Comparison of ENCODE assay signal across 8 mouse cellular contexts in genomic region chr1:100231980-100232608, GRCm38 (mm10).
DNase-seq lines count a peak whose midpoint lies in the region; ATAC-seq and TF ChIP-seq lines count a peak whose summit lies in the region.

No protein-coding gene starts in this region.

- no peak overlapping the region for H3K4me2 ChIP-seq in heart, postnatal 0 days (ENCODE audit: low read depth, low read length)
- H3K4me2 ChIP-seq in heart, embryonic 12.5 days = no peak overlapping the region
- no peak overlapping the region for H3K4me2 ChIP-seq in hindbrain, embryonic 12.5 days (replicated peaks)
- H3K4me2 ChIP-seq in neural tube, embryonic 11.5 days (ENCODE audit: low read depth) = no peak overlapping the region

- no peaks in the 10 kb centered on the region for H3K9me3 ChIP-seq in heart, postnatal 0 days (replicated peaks; ENCODE audit: control insufficient read depth, low read length)
- no peaks in the 10 kb centered on the region for H3K9me3 ChIP-seq in heart, embryonic 12.5 days (replicated peaks)
- H3K9me3 ChIP-seq in hindbrain, embryonic 12.5 days (replicated peaks) = no peaks in the 10 kb centered on the region
- no peaks in the 10 kb centered on the region for H3K9me3 ChIP-seq in neural tube, embryonic 11.5 days (ENCODE audit: control insufficient read depth, low read length)

- H3K9ac ChIP-seq in heart, postnatal 0 days (replicated peaks; ENCODE audit: low read depth, low read length) = no peak overlapping the region
- no peak overlapping the region for H3K9ac ChIP-seq in heart, embryonic 12.5 days
- H3K9ac ChIP-seq in hindbrain, embryonic 12.5 days = no peak overlapping the region
- H3K9ac ChIP-seq in neural tube, embryonic 11.5 days (ENCODE audit: low read length) = no peak overlapping the region

- TF ChIP-seq CTCF in heart, postnatal 0 days (IDR thresholded peaks at IDR 0.05; ENCODE audit: low read depth) = peak; percentile 38

- no peak for TF ChIP-seq EP300 in heart, postnatal 0 days (IDR thresholded peaks at IDR 0.05; ENCODE audit: low read depth)

- H3K27ac ChIP-seq in heart, postnatal 0 days (ENCODE audit: low read depth) = no peak overlapping the region
- no peak overlapping the region for H3K27ac ChIP-seq in heart, embryonic 12.5 days (ENCODE audit: poor library complexity, severe bottlenecking)
- H3K27ac ChIP-seq in hindbrain, embryonic 12.5 days = no peak overlapping the region
- no peak overlapping the region for H3K27ac ChIP-seq in neural tube, embryonic 11.5 days (ENCODE audit: low read depth, low read length)

- peak; percentile 58 for ATAC-seq in heart, postnatal 0 days (ENCODE audit: insufficient read depth, low read depth)
- no peak for ATAC-seq in heart, embryonic 12.5 days (ENCODE audit: insufficient number of reproducible peaks, low FRiP score)
- peak; percentile 90 for ATAC-seq in hindbrain, embryonic 12.5 days (ENCODE audit: low FRiP score)
- ATAC-seq in neural tube, embryonic 11.5 days (ENCODE audit: insufficient read depth, low FRiP score, low TSS enrichment) = peak; percentile 82
- no peak for ATAC-seq in CD4-positive, CD25-positive, alpha-beta regulatory T cell, adult 4 months

- H3K4me1 ChIP-seq in heart, postnatal 0 days (ENCODE audit: control insufficient read depth, insufficient read depth) = no peaks in the 10 kb centered on the region
- H3K4me1 ChIP-seq in heart, embryonic 12.5 days (replicated peaks) = no peaks in the 10 kb centered on the region
- no peaks in the 10 kb centered on the region for H3K4me1 ChIP-seq in hindbrain, embryonic 12.5 days
- no peaks in the 10 kb centered on the region for H3K4me1 ChIP-seq in neural tube, embryonic 11.5 days (ENCODE audit: control insufficient read depth, insufficient read depth, low read length)

- 5% methylated on average over 5 of the region's 6 CpGs for WGBS in heart, postnatal 0 days
- WGBS in heart, embryonic 12.5 days = 9% methylated on average over 6 of the region's 6 CpGs
- 11% methylated on average over 6 of the region's 6 CpGs for WGBS in hindbrain, embryonic 12.5 days
- 14% methylated on average over 5 of the region's 6 CpGs for WGBS in neural tube, embryonic 11.5 days

- H3K36me3 ChIP-seq in heart, postnatal 0 days (replicated peaks; ENCODE audit: control insufficient read depth, insufficient read depth, low read length) = no peaks in the 10 kb centered on the region
- no peaks in the 10 kb centered on the region for H3K36me3 ChIP-seq in heart, embryonic 12.5 days
- H3K36me3 ChIP-seq in hindbrain, embryonic 12.5 days = no peaks in the 10 kb centered on the region
- no peaks in the 10 kb centered on the region for H3K36me3 ChIP-seq in neural tube, embryonic 11.5 days (ENCODE audit: control insufficient read depth, insufficient read depth, low read length)

- DNase-seq in heart, postnatal 0 days (ENCODE audit: low spot score) = no peak
- peak; percentile 43 for DNase-seq in embryo, embryonic 10 days (ENCODE audit: low spot score)
- peak; percentile 39 to 40 for DNase-seq in layer of hippocampus, postnatal 10 days (ENCODE audit: low spot score in 2 of 2)
- peak; percentile 31 for DNase-seq in neural tube, embryonic 11.5 days (ENCODE audit: low spot score)
- DNase-seq in urinary bladder, adult 18-20 months (ENCODE audit: low spot score in 2 of 2) = no peak

- no peak overlapping the region for H3K4me3 ChIP-seq in heart, postnatal 0 days (ENCODE audit: low read depth, low read length)
- H3K4me3 ChIP-seq in heart, embryonic 12.5 days = no peak overlapping the region
- no peak overlapping the region for H3K4me3 ChIP-seq in hindbrain, embryonic 12.5 days
- H3K4me3 ChIP-seq in neural tube, embryonic 11.5 days (ENCODE audit: low read depth, low read length) = no peak overlapping the region

- H3K27me3 ChIP-seq in heart, postnatal 0 days (ENCODE audit: control insufficient read depth, insufficient read depth, low read length) = no peaks in the 10 kb centered on the region
- H3K27me3 ChIP-seq in heart, embryonic 12.5 days (replicated peaks) = no peaks in the 10 kb centered on the region
- no peaks in the 10 kb centered on the region for H3K27me3 ChIP-seq in hindbrain, embryonic 12.5 days
- no peaks in the 10 kb centered on the region for H3K27me3 ChIP-seq in neural tube, embryonic 11.5 days (ENCODE audit: control insufficient read depth, insufficient read depth, low read length)

Comparison
In these comparisons a context has a peak if more than half of its experiments do, and no peak if none do; other contexts are left out.
1. ATAC-seq: peak in heart, postnatal 0 days (single experiment), hindbrain, embryonic 12.5 days (single experiment) and neural tube, embryonic 11.5 days (single experiment); none in heart, embryonic 12.5 days (single experiment) and CD4-positive, CD25-positive, alpha-beta regulatory T cell, adult 4 months (single experiment).
2. DNase-seq: peak in embryo, embryonic 10 days (single experiment), layer of hippocampus, postnatal 10 days (2 of 2) and neural tube, embryonic 11.5 days (single experiment); none in heart, postnatal 0 days (single experiment) and urinary bladder, adult 18-20 months (0 of 2).